Mouse (Mus musculus) embryonic facial prominence, embryonic 15.5 days (tissue): ENCODE measurements around the gene Pcsk5. TPM values are rescaled to one million over a fixed set of nuclear protein-coding genes. Genes with fewer than 3 reads are reported as not detected.
"Not testable (repeated sequence)": the region's sequence is repeated elsewhere in the genome, so short reads cannot be mapped to it uniquely, and the experiment has no call there.

Source experiments
- ATAC-seq: fragments of 200-750 bp; cut with Nextera tagmentation; 2 replicates; pipeline ENCODE4 v1.8.0; 2017; ENCODE audit warnings: low read depth, moderate TSS enrichment; ENCODE audit not compliant: insufficient number of reproducible peaks, low FRiP score, low TSS enrichment
- H3K27ac ChIP-seq: fragments of 300-500 bp; sonication (generic); replicated peaks from 2 replicates; pipeline ENCODE4 v1.5.1; 2015; ENCODE audit warnings: mild to moderate bottlenecking, inconsistent platforms
- H3K27me3 ChIP-seq: fragments of 300-500 bp; sonication (generic); 2 replicates; pipeline ENCODE4 v1.6.1; 2015; ENCODE audit warnings: inconsistent platforms
- H3K36me3 ChIP-seq: fragments of 300-500 bp; sonication (generic); 2 replicates; pipeline ENCODE4 v1.6.1; 2015; ENCODE audit warnings: mild to moderate bottlenecking, inconsistent platforms
- H3K4me1 ChIP-seq: fragments of 300-500 bp; sonication (generic); 2 replicates; pipeline ENCODE4 v1.6.1; 2015; ENCODE audit warnings: inconsistent platforms
- H3K4me2 ChIP-seq: fragments of 300-500 bp; sonication (generic); replicated peaks from 2 replicates; pipeline ENCODE4 v1.6.1; 2015; ENCODE audit warnings: mild to moderate bottlenecking, inconsistent platforms
- H3K4me3 ChIP-seq: fragments of 300-500 bp; sonication (generic); replicated peaks from 2 replicates; pipeline ENCODE4 v1.5.1; 2015; ENCODE audit warnings: mild to moderate bottlenecking, inconsistent platforms
- H3K9ac ChIP-seq: fragments of 300-500 bp; sonication (generic); 2 replicates; pipeline ENCODE4 v1.6.1; 2015; ENCODE audit warnings: inconsistent platforms
- H3K9me3 ChIP-seq: fragments of 300-500 bp; sonication (generic); replicated peaks from 2 replicates; pipeline ENCODE4 v1.6.1; 2016; ENCODE audit warnings: inconsistent platforms
- WGBS: fragments of 180-500 bp; shearing (Covaris S2); methylation state at CpG from one replicate; pipeline ENCODE4 v1.1.7; 2015; 5-methylcytosine and 5-hydroxymethylcytosine counted together
- polyA plus RNA-seq: library from polyadenylated mRNA; unstranded; fragments of >200 nt; fragmentation: Nextera tagmentation; extraction: Ambion mirVana; gene quantifications from 2 replicates; pipeline ENCODE4 v1.2.1, GENCODE M21; 2015

Gene Pcsk5
- polyA plus RNA-seq, 1 experiment from 2014 or later = 24.0 TPM

GRCm38 (mm10) chr19:17498586-17499235, 338.7 kb downstream of the Pcsk5 start:
- Histone ChIP-seq H3K27ac (no peak overlapping the region), H3K4me3 (no peak overlapping the region), H3K36me3 (no peaks in the 10 kb centered on the region), H3K9me3 (no peaks in the 10 kb centered on the region), H3K27me3 (no peaks in the 10 kb centered on the region), H3K9ac (no peak overlapping the region), H3K4me1 (no peaks in the 10 kb centered on the region), H3K4me2 (no peak overlapping the region)
- WGBS = 81% methylated on average over 7 of the region's 7 CpGs
- no peak for ATAC-seq

- H3K4me3 ChIP-seq = no peak overlapping the region
- no peak overlapping the region for H3K27ac ChIP-seq
- H3K9ac ChIP-seq = no peak overlapping the region
- H3K36me3 ChIP-seq = no peaks in the 10 kb centered on the region
- no peak for ATAC-seq
- no peak overlapping the region for H3K4me2 ChIP-seq
- H3K9me3 ChIP-seq = no peaks in the 10 kb centered on the region
- 100% methylated on average over 1 of the region's 1 CpGs for WGBS
- no peaks in the 10 kb centered on the region for H3K27me3 ChIP-seq
- no peaks in the 10 kb centered on the region for H3K4me1 ChIP-seq
Measured at GRCm38 (mm10) chr19:17496131-17496530, 341.3 kb downstream of the Pcsk5 start.

GRCm38 (mm10) chr19:17491822-17492544, 345.4 kb downstream of the Pcsk5 start:
- no peak overlapping the region for H3K9ac ChIP-seq
- no peaks in the 10 kb centered on the region for H3K9me3 ChIP-seq
- no peak overlapping the region for H3K27ac ChIP-seq
- H3K4me1 ChIP-seq = 0 out of 2 replicates have a peak, but pooled peaks cover 6% of the 10 kb centered on the region
- no peaks in the 10 kb centered on the region for H3K36me3 ChIP-seq
- ATAC-seq = no peak
- WGBS = 78% methylated on average over 9 of the region's 9 CpGs
- no peak overlapping the region for H3K4me3 ChIP-seq
- H3K4me2 ChIP-seq = no peak overlapping the region
- no peaks in the 10 kb centered on the region for H3K27me3 ChIP-seq

- 92% methylated on average over 3 of the region's 3 CpGs for WGBS
- Histone ChIP-seq H3K4me2 (no peak overlapping the region), H3K4me1 (0 out of 2 replicates have a peak, but pooled peaks cover 6% of the 10 kb centered on the region)
Measured at GRCm38 (mm10) chr19:17491322-17491721, 346.1 kb downstream of the Pcsk5 start.

GRCm38 (mm10) chr19:17489866-17490141, 347.6 kb downstream of the Pcsk5 start:
- Histone ChIP-seq H3K27me3 (no peaks in the 10 kb centered on the region), H3K4me2 (no peak overlapping the region), H3K36me3 (no peaks in the 10 kb centered on the region), H3K9ac (no peak overlapping the region), H3K9me3 (no peaks in the 10 kb centered on the region), H3K4me1 (0 out of 2 replicates have a peak, but pooled peaks cover 6% of the 10 kb centered on the region), H3K27ac (no peak overlapping the region), H3K4me3 (no peak overlapping the region)
- ATAC-seq = no peak
- 57% methylated on average over 3 of the region's 3 CpGs for WGBS

More at GRCm38 (mm10) chr19:17491322-17491721, 346.1 kb downstream of the Pcsk5 start:
- no peak overlapping the region for H3K9ac ChIP-seq
- no peaks in the 10 kb centered on the region for H3K27me3 ChIP-seq
- H3K27ac ChIP-seq = no peak overlapping the region
- ATAC-seq = no peak
- no peaks in the 10 kb centered on the region for H3K36me3 ChIP-seq
- no peaks in the 10 kb centered on the region for H3K9me3 ChIP-seq
- H3K4me3 ChIP-seq = no peak overlapping the region

- Histone ChIP-seq H3K9me3 (no peaks in the 10 kb centered on the region), H3K4me1 (0 out of 2 replicates have a peak, but pooled peaks cover 6% of the 10 kb centered on the region), H3K27ac (no peak overlapping the region), H3K9ac (no peak overlapping the region), H3K27me3 (no peaks in the 10 kb centered on the region), H3K4me2 (no peak overlapping the region), H3K4me3 (no peak overlapping the region), H3K36me3 (no peaks in the 10 kb centered on the region)
- WGBS = 79% methylated on average over 17 of the region's 17 CpGs
- no peak for ATAC-seq
Measured at GRCm38 (mm10) chr19:17489041-17489865, 348.2 kb downstream of the Pcsk5 start.

GRCm38 (mm10) chr19:17482126-17482790, 355.2 kb downstream of the Pcsk5 start:
- Histone ChIP-seq H3K9ac (no peak overlapping the region), H3K27me3 (no peaks in the 10 kb centered on the region), H3K4me3 (no peak overlapping the region), H3K4me1 (no peaks in the 10 kb centered on the region), H3K27ac (no peak overlapping the region), H3K4me2 (no peak overlapping the region), H3K36me3 (no peaks in the 10 kb centered on the region), H3K9me3 (no peaks in the 10 kb centered on the region)
- WGBS = 57% methylated on average over 6 of the region's 6 CpGs
- no peak for ATAC-seq

- ATAC-seq = no peak
- no peak overlapping the region for H3K4me3 ChIP-seq
- H3K9me3 ChIP-seq = no peaks in the 10 kb centered on the region
- no peak overlapping the region for H3K9ac ChIP-seq
- H3K36me3 ChIP-seq = no peaks in the 10 kb centered on the region
- 89% methylated on average over 5 of the region's 5 CpGs for WGBS
- H3K27ac ChIP-seq = no peak overlapping the region
- no peaks in the 10 kb centered on the region for H3K4me1 ChIP-seq
- no peak overlapping the region for H3K4me2 ChIP-seq
- H3K27me3 ChIP-seq = no peaks in the 10 kb centered on the region
Measured at GRCm38 (mm10) chr19:17479471-17479870, 358.0 kb downstream of the Pcsk5 start.

GRCm38 (mm10) chr19:17476021-17476420, 361.4 kb downstream of the Pcsk5 start:
- Histone ChIP-seq H3K27ac (no peak overlapping the region), H3K36me3 (no peaks in the 10 kb centered on the region), H3K4me2 (no peak overlapping the region), H3K9me3 (no peaks in the 10 kb centered on the region), H3K4me3 (no peak overlapping the region), H3K4me1 (peaks cover 13% of the 10 kb centered on the region), H3K9ac (no peak overlapping the region), H3K27me3 (no peaks in the 10 kb centered on the region)
- 90% methylated on average over 5 of the region's 5 CpGs for WGBS
- ATAC-seq = no peak

- not testable (repeated sequence) for H3K4me3 ChIP-seq, H3K9ac ChIP-seq, H3K4me2 ChIP-seq, H3K36me3 ChIP-seq, H3K27me3 ChIP-seq, H3K9me3 ChIP-seq, ATAC-seq, H3K27ac ChIP-seq
- 95% methylated on average over 2 of the region's 2 CpGs for WGBS
- peaks cover 14% of the 10 kb centered on the region for H3K4me1 ChIP-seq
Measured at GRCm38 (mm10) chr19:17473138-17473537, 364.3 kb downstream of the Pcsk5 start.

GRCm38 (mm10) chr19:17471861-17472260, 365.6 kb downstream of the Pcsk5 start:
- Histone ChIP-seq H3K36me3 (no peaks in the 10 kb centered on the region), H3K9me3 (no peaks in the 10 kb centered on the region), H3K4me1 (peaks cover 14% of the 10 kb centered on the region), H3K27me3 (no peaks in the 10 kb centered on the region), H3K4me2 (no peak overlapping the region), H3K4me3 (no peak overlapping the region), H3K9ac (no peak overlapping the region), H3K27ac (no peak overlapping the region)
- 28% methylated on average over 7 of the region's 7 CpGs for WGBS
- ATAC-seq = peak; percentile 58
